Mouse (Mus musculus) layer of hippocampus, adult 11-12 months (tissue): ENCODE measurements at regions not wholly inside any gene's neighbourhood (a gene's known extent, or its start where the extent isn't known, plus 50 kb on each side); places are given as distances from the start of the nearest gene placed in this dataset.
A peak's percentile ranks its signal among the peaks of the same experiment; 100 is the strongest.

Source experiments
- DNase-seq: peaks from one replicate; pipeline ENCODE4 v3.0.0; 2022; ENCODE audit warnings: low spot score

GRCm38 (mm10) chr4:55134339-55134738 lies 189.5 kb downstream of the Zfp462 start:
- no peak for DNase-seq

GRCm38 (mm10) chr4:55134791-55135190 lies 189.9 kb downstream of the Zfp462 start:
- no peak for DNase-seq

DNA sequence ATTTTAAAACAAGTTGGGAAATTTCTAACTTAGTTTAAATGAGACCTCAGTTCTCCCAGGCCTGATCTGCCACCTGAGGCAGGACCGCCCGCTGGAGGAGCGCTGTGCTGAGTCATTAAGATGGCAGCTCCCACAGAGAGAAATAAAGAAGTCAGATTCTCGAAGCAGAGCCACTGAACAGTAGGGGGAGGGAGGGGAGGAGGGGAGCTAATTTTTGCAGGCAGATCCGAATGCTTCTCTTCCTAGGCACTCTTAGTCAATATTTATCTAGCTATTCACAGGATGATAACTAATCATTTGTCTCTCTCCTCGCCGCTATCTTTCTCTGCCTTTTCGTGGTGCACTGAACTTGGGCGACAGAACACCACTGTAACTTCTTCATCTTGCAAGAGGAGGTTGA lies 191.4 kb downstream of the Zfp462 start:
- no peak for DNase-seq

- DNase-seq: no peak
Observed at GRCm38 (mm10) chr4:55137781-55138394, 193.0 kb downstream of the Zfp462 start.

- DNase-seq: no peak
Observed at GRCm38 (mm10) chr4:55141317-55141716, 196.5 kb downstream of the Zfp462 start.

GRCm38 (mm10) chr4:55141923-55142732 lies 197.3 kb downstream of the Zfp462 start:
- DNase-seq: no peak

DNA sequence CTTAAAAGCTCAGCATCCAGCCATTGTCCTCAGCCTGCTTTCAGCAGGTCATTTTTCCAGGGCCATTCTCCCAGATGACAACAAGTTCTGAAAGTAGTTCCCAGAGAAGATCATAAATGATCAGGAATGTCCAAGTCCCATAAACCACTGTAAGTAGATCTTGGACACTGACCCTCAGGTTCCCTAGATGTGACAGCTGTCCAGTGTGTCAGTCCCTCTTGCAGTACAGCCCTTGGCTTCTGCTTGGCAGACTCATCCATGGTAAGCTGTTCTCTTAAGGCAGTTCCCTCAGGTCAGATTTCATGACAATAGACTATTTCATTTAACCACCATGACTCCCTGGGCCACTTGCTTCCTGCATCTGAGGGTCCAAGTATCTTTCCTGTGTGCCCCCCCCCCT lies 198.6 kb downstream of the Zfp462 start:
- DNase-seq: no peak

- no peak for DNase-seq
Observed at GRCm38 (mm10) chr4:55144995-55145394, 200.1 kb downstream of the Zfp462 start.

GRCm38 (mm10) chr4:55145968-55146367 lies 201.1 kb downstream of the Zfp462 start:
- peak; percentile 22 for DNase-seq

GRCm38 (mm10) chr4:55148380-55148779 lies 201.5 kb upstream of the Rad23b start:
- no peak for DNase-seq

- no peak for DNase-seq
Observed at GRCm38 (mm10) chr4:55154556-55154955, 195.3 kb upstream of the Rad23b start.

- no peak for DNase-seq
Observed at GRCm38 (mm10) chr4:55158166-55158739, 191.6 kb upstream of the Rad23b start.

GRCm38 (mm10) chr4:55166266-55166665 lies 183.6 kb upstream of the Rad23b start:
- DNase-seq: peak; percentile 21

- no peak for DNase-seq
Observed at GRCm38 (mm10) chr4:55169063-55169462, 180.8 kb upstream of the Rad23b start.

- DNase-seq: no peak
Observed at GRCm38 (mm10) chr4:55172334-55172891, 177.4 kb upstream of the Rad23b start.

DNA sequence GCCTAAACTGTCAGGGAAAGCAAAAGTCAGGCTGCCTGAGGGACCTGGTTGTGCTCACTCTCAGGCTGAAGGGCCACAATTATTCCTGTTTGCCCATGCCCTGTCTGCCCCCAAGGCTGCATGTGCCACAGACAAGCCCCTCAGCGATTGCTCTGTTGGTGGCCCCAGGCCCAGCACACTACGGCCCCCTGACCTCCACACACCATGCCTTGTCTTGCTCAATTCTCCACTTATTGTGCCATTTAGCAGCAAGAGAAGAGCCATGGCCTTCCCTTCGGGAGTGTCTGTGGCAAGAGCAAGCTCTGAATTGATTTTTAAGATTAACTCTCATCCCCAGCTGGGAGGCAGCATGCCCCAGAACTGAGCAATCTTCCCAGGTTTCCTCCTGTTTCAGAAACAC lies 173.8 kb upstream of the Rad23b start:
- DNase-seq: no peak

DNA sequence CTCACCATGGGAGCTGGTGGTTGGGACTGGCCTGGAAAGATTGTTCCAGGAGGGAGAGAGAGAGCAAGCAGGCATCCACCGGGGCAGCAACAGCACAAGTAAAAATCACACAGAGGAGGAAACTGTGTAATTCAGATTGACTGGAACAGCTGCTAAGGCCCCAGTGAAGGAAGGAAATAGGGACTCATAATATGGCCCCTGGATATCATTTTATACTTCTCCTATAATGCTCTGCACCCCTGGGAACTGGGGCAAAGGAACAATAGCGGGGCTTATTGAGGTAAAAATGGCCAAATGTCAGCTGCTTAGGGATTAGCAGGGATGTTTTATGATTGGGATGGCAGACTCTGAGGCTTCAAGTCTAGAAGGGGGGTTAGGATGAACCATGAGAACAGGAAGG lies 170.4 kb upstream of the Rad23b start:
- no peak for DNase-seq

GRCm38 (mm10) chr4:55183519-55183918 lies 166.3 kb upstream of the Rad23b start:
- DNase-seq: no peak

DNA sequence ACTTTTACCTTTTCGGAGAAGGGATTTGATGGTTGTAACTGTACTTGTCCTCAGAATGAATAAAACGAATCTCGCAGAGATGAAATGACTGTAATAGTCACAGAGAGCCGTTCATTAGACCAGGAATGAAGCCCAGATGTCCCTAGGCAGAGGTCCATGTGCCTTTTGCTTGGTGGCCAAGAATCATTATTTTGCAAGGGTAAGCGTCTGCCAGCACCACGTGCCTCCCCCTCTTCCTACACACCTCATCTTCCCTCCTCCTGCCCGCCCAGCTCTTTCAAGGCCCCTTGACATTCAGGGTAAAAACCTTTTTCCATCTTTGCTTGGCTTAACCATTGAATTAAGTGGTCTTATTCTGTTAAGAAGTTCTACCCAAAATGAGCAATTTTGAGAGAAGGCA lies 161.1 kb upstream of the Rad23b start:
- DNase-seq: no peak

- peak; percentile 40 for DNase-seq
Observed at GRCm38 (mm10) chr4:55190586-55190985, 159.3 kb upstream of the Rad23b start.

DNA sequence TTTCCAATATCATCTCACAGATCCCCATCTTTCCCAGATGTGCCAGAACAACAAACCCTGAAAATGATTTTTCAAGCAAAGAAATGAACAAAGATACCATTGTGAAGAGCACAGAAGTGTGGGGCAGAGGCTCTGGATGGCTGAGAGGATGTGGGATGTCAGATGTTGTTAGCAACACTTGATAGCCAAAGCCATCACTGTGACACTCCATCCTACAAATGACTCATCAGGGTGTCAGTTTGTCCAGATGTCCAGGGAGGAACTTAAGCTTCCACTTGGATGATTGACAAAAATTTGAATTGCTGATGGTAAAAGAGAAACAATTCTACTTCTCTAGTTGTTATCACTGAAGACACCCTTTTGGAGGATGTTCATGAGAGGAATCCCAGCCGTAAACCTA lies 155.8 kb upstream of the Rad23b start:
- no peak for DNase-seq

DNA sequence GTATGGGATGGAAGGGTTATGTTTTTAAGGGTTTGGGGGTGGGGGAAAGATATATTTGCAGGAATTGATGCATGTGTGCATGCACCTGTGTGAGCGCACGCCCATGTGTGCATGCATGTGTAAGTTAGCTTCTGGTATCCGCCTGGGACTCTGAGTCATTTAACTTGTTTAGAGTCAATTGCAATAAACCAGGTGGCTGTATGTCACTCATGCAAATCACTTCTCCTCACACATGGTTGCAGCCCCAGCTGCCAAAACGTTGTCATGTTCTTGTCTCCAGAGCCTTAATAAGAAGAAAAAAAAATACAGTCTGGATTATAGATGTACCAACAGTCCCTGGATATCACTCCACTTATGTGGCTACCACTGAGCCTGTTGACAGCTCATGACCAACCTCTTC lies 155.3 kb upstream of the Rad23b start:
- peak; percentile 34 for DNase-seq
